Mouse (Mus musculus): ENCODE results near the gene Wdr24. TPM values are rescaled to one million over a fixed set of nuclear protein-coding genes. Genes with fewer than 3 reads are reported as not detected.

Gene Wdr24
- polyA plus RNA-seq, 1 experiment: 6.4 TPM

- peaks cover 78% of the 10 kb centered on the region for H3K36me3 ChIP-seq (replicated peaks; ENCODE audit: low read length)
- TF ChIP-seq FLI1 (IDR thresholded peaks at IDR 0.05; ENCODE audit: low read length) (no peak), GATA1 (IDR thresholded peaks at IDR 0.05; ENCODE audit: borderline replicate concordance, low read length) (no peak)
- no peaks in the 10 kb centered on the region for H3K9me3 ChIP-seq
- H3K27me3 ChIP-seq (replicated peaks): no peaks in the 10 kb centered on the region
- H3K4me3 ChIP-seq (replicated peaks): peak overlapping the region; percentile 76
- peaks cover 85% of the 10 kb centered on the region for H3K4me1 ChIP-seq
Measured at GRCm38 (mm10) chr17:25835301-25835700, 11.9 kb downstream of the Wdr24 start.

GRCm38 (mm10) chr17:25835816-25836215 is 12.4 kb downstream of the Wdr24 start:
- no peaks in the 10 kb centered on the region for H3K9me3 ChIP-seq
- no peak for TF ChIP-seq GATA1 (IDR thresholded peaks at IDR 0.05; ENCODE audit: borderline replicate concordance, low read length)
- no peak for TF ChIP-seq FLI1 (IDR thresholded peaks at IDR 0.05; ENCODE audit: low read length)
- H3K36me3 ChIP-seq (replicated peaks; ENCODE audit: low read length): peaks cover 78% of the 10 kb centered on the region
- H3K27me3 ChIP-seq (replicated peaks): no peaks in the 10 kb centered on the region
- peak overlapping the region; percentile 19 for H3K4me3 ChIP-seq (replicated peaks)
- peaks cover 85% of the 10 kb centered on the region for H3K4me1 ChIP-seq

- Histone ChIP-seq H3K4me1 (peaks cover 85% of the 10 kb centered on the region), H3K27me3 (replicated peaks) (no peaks in the 10 kb centered on the region), H3K36me3 (replicated peaks; ENCODE audit: low read length) (peaks cover 78% of the 10 kb centered on the region), H3K4me3 (replicated peaks) (peak overlapping the region; percentile 38), H3K9me3 (no peaks in the 10 kb centered on the region)
- TF ChIP-seq FLI1 (IDR thresholded peaks at IDR 0.05; ENCODE audit: low read length): no peak
- TF ChIP-seq GATA1 (IDR thresholded peaks at IDR 0.05; ENCODE audit: borderline replicate concordance, low read length): no peak
Measured at GRCm38 (mm10) chr17:25836397-25837075, 13.1 kb downstream of the Wdr24 start.

- H3K9me3 ChIP-seq: no peaks in the 10 kb centered on the region
- H3K4me1 ChIP-seq: peaks cover 85% of the 10 kb centered on the region
- peaks cover 78% of the 10 kb centered on the region for H3K36me3 ChIP-seq (replicated peaks; ENCODE audit: low read length)
- no peak for TF ChIP-seq GATA1 (IDR thresholded peaks at IDR 0.05; ENCODE audit: borderline replicate concordance, low read length)
- H3K4me3 ChIP-seq (replicated peaks): peak within 1 kb of the TSS; percentile 38
- H3K27me3 ChIP-seq (replicated peaks): no peaks in the 10 kb centered on the region
Measured at GRCm38 (mm10) chr17:25837076-25837410, 13.6 kb downstream of the Wdr24 start, which contains the start of gene Rhbdl1. Gene Rhbdl1, minus strand, starts transcription at chr17:25837295.

- H3K4me1 ChIP-seq: peaks cover 88% of the 10 kb centered on the region
- TF ChIP-seq FLI1 (IDR thresholded peaks at IDR 0.05; ENCODE audit: low read length) (no peak), GATA1 (IDR thresholded peaks at IDR 0.05; ENCODE audit: borderline replicate concordance, low read length) (no peak)
- no peak overlapping the region for H3K4me3 ChIP-seq (replicated peaks)
- H3K36me3 ChIP-seq (replicated peaks; ENCODE audit: low read length): peaks cover 83% of the 10 kb centered on the region
- no peaks in the 10 kb centered on the region for H3K27me3 ChIP-seq (replicated peaks)
- no peaks in the 10 kb centered on the region for H3K9me3 ChIP-seq
Measured at GRCm38 (mm10) chr17:25837533-25837932, 14.1 kb downstream of the Wdr24 start.

- Histone ChIP-seq H3K27me3 (replicated peaks) (no peaks in the 10 kb centered on the region), H3K4me3 (replicated peaks) (no peak overlapping the region), H3K9me3 (no peaks in the 10 kb centered on the region), H3K36me3 (replicated peaks; ENCODE audit: low read length) (peaks cover 90% of the 10 kb centered on the region), H3K4me1 (peaks cover 97% of the 10 kb centered on the region)
- no peak for TF ChIP-seq GATA1 (IDR thresholded peaks at IDR 0.05; ENCODE audit: borderline replicate concordance, low read length)
- TF ChIP-seq FLI1 (IDR thresholded peaks at IDR 0.05; ENCODE audit: low read length): no peak
Measured at GRCm38 (mm10) chr17:25838904-25839303, 15.5 kb downstream of the Wdr24 start.

GRCm38 (mm10) chr17:25839455-25840235 is 16.2 kb downstream of the Wdr24 start:
- peaks cover 95% of the 10 kb centered on the region for H3K4me1 ChIP-seq
- peaks cover 85% of the 10 kb centered on the region for H3K36me3 ChIP-seq (replicated peaks; ENCODE audit: low read length)

GRCm38 (mm10) chr17:25840519-25840918 is 17.1 kb downstream of the Wdr24 start:
- peaks cover 95% of the 10 kb centered on the region for H3K4me1 ChIP-seq
- H3K36me3 ChIP-seq (replicated peaks; ENCODE audit: low read length): peaks cover 82% of the 10 kb centered on the region
- H3K27me3 ChIP-seq (replicated peaks): no peaks in the 10 kb centered on the region
- no peaks in the 10 kb centered on the region for H3K9me3 ChIP-seq
- peak overlapping the region; percentile 55 for H3K4me3 ChIP-seq (replicated peaks)
- no peak for TF ChIP-seq GATA1 (IDR thresholded peaks at IDR 0.05; ENCODE audit: borderline replicate concordance, low read length)
- TF ChIP-seq FLI1 (IDR thresholded peaks at IDR 0.05; ENCODE audit: low read length): no peak

More at GRCm38 (mm10) chr17:25839455-25840235, 16.2 kb downstream of the Wdr24 start:
- TF ChIP-seq GATA1 (IDR thresholded peaks at IDR 0.05; ENCODE audit: borderline replicate concordance, low read length): no peak
- TF ChIP-seq FLI1 (IDR thresholded peaks at IDR 0.05; ENCODE audit: low read length): no peak
- H3K27me3 ChIP-seq (replicated peaks): no peaks in the 10 kb centered on the region
- no peaks in the 10 kb centered on the region for H3K9me3 ChIP-seq
- no peak overlapping the region for H3K4me3 ChIP-seq (replicated peaks)

GRCm38 (mm10) chr17:25841117-25841880 is 17.9 kb downstream of the Wdr24 start, which contains the start of gene Gm20683:
Gene Gm20683, minus strand, starts transcription at chr17:25841763.
- H3K9me3 ChIP-seq: no peaks in the 10 kb centered on the region
- peaks cover 93% of the 10 kb centered on the region for H3K4me1 ChIP-seq
- H3K4me3 ChIP-seq (replicated peaks): peak within 1 kb of the TSS; percentile 55
- H3K36me3 ChIP-seq (replicated peaks; ENCODE audit: low read length): peaks cover 82% of the 10 kb centered on the region
- TF ChIP-seq GATA1 (IDR thresholded peaks at IDR 0.05; ENCODE audit: borderline replicate concordance, low read length) (no peak), FLI1 (IDR thresholded peaks at IDR 0.05; ENCODE audit: low read length) (no peak)
- H3K27me3 ChIP-seq (replicated peaks): no peaks in the 10 kb centered on the region
